Mouse (Mus musculus): ENCODE measurements around the gene Inca1. TPM values are rescaled to one million over a fixed set of nuclear protein-coding genes. Genes with fewer than 3 reads are reported as not detected.

Gene Inca1
- total and polyA plus RNA-seq, 3 experiments, result 0.35 to 2.2 TPM; not detected in 1

DNA sequence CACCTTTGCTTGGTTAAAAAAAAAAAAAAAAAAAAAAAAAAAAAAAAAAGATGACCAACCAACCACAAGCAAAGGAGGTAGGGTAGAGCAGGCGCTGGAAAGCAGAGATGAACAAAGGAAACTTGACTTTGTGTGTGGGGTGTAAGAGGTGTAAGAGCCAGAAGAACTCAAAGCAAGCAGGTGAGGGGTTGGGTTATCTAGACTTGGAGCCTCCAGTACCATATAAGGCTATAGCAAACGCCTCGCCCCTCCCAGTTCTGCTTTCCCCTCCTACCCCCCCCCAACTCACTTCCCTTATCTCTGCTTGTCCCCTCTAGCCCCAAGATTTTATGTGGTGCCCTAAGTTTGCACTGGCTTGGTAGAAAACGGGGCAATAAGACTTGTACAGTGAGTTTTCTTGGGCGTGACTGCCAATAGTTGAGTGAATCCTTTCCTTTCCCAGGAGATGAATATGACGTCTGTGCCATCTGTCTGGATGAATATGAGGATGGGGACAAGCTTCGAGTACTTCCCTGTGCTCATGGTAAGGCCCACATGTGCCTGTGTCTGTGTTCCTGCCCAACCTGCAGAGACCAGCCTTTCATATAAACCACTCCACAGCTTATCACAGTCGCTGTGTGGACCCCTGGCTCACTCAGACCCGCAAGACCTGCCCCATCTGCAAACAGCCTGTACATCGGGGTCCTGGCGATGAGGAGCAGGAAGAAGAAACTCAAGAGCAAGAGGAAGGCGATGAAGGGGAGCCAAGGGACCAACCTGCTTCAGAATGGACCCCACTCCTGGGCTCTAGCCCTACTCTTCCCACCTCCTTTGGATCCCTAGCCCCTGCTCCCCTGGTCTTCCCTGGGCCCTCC lies 49.4 kb downstream of the Inca1 start (continued):
- TF ChIP-seq POLR2A (IDR thresholded peaks at IDR 0.05; ENCODE audit: control insufficient read depth in 1 of 2, insufficient read depth in 1 of 2, low read depth in 1 of 2, low read length in 2 of 2, poor library complexity in 1 of 2) (peak in 1 of 2 experiments; percentile 62; a peak in 1 of 4 replicates), GABPA (IDR thresholded peaks at IDR 0.05; ENCODE audit: low read depth, low read length) (no peak), USF1 (IDR thresholded peaks at IDR 0.05; ENCODE audit: low read depth, low read length) (no peak), NELFE (IDR thresholded peaks at IDR 0.05; ENCODE audit: low read depth, low read length) (peak; percentile 43)

DNA sequence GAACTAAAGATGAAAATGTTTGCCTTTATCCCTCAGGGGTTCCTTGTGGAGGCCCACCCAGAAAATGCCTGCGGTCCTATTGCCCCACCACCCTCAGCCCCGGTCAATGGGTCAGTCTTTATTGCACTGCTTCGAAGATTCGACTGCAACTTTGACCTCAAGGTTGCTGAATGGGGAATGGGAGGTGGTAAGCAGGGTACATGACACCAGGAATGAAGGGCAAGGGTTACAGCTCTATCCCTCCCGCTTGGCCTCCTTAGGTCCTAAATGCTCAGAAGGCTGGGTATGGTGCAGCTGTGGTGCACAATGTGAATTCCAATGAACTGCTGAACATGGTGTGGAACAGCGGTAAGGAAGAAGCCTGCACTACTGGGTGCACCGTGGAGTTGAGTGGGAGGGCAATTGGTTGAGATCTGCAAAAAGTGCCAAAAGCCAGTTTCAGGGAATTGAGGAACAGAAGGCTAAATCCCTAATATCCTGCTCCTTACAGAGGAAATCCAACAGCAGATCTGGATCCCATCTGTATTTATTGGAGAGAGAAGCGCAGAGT lies 50.7 kb downstream of the Inca1 start:
- H3K79me2 ChIP-seq (ENCODE audit: control insufficient read depth, insufficient read depth, low read length, poor library complexity), result peaks cover 80% of the 10 kb centered on the region
- peak overlapping the region; percentile 95 for H3K27ac ChIP-seq (ENCODE audit: control insufficient read depth, low read depth, low read length)
- TF ChIP-seq ETS1 (IDR thresholded peaks at IDR 0.05; ENCODE audit: low read depth, low read length) (no peak), USF1 (IDR thresholded peaks at IDR 0.05; ENCODE audit: low read depth, low read length) (no peak), POLR2AphosphoS5 (IDR thresholded peaks at IDR 0.05; ENCODE audit: borderline replicate concordance, low read depth, low read length) (0 out of 2 replicates have a peak, but pooled peaks have one; percentile 33), SMC3 (IDR thresholded peaks at IDR 0.05; ENCODE audit: low read depth, low read length) (no peak), POLR2AphosphoS2 (IDR thresholded peaks at IDR 0.05; ENCODE audit: low read length) (no peak; the same call in 1 of the 2 replicates), ZC3H11A (IDR thresholded peaks at IDR 0.05; ENCODE audit: low read depth, low read length) (no peak), NELFE (IDR thresholded peaks at IDR 0.05; ENCODE audit: low read depth, low read length) (no peak)
- H3K9ac ChIP-seq (ENCODE audit: control insufficient read depth, low read depth, low read length, poor library complexity, severe bottlenecking), result peak overlapping the region; percentile 92
- H3K4me1 ChIP-seq (ENCODE audit: control insufficient read depth in 1 of 2, insufficient read depth in 2 of 2, low read length in 2 of 2), result peaks cover 12 to 52% of the 10 kb centered on the region in 2 experiments
- H3K36me3 ChIP-seq (ENCODE audit: control insufficient read depth in 1 of 2, insufficient read depth in 2 of 2, low read length in 2 of 2), result peaks cover 17 to 54% of the 10 kb centered on the region in 2 experiments
- peak overlapping the region; percentile 12 to 15; a peak in 3 of 4 replicates for H3K4me3 ChIP-seq (ENCODE audit: control insufficient read depth in 1 of 2, insufficient read depth in 1 of 2, low read depth in 2 of 2, low read length in 2 of 2)
- DNase-seq (ENCODE audit: low read depth, low spot score), result peak; percentile 38
- H3K27me3 ChIP-seq (ENCODE audit: control insufficient read depth in 1 of 2, insufficient read depth in 2 of 2, low read length in 2 of 2), result no peaks in the 10 kb centered on the region
- no peaks in the 10 kb centered on the region for H3K9me3 ChIP-seq (replicated peaks; ENCODE audit: insufficient read depth, low read length)

DNA sequence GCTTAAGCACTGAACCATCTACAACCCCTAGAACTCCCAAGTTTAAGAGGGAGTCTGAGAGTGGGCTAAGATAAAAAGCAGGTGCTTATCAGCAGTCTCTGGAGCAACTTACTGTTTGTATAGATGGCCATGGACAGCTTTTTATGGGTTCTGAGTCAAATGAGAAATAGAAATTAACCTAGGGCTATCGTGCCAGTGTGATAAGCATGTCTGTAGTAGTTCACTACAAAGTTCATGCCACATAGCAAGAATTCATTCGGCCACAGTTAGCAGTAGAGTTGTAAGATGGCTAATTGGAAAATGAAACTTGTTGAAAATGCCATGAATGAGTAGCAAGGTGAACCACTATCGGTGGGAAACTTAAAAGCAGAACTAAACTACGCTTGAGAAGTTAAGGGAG lies 51.4 kb downstream of the Inca1 start:
- Histone ChIP-seq H3K27me3 (ENCODE audit: control insufficient read depth in 1 of 2, insufficient read depth in 2 of 2, low read length in 2 of 2) (no peaks in the 10 kb centered on the region), H3K4me3 (ENCODE audit: control insufficient read depth in 1 of 2, insufficient read depth in 1 of 2, low read depth in 2 of 2, low read length in 2 of 2) (peak overlapping the region; percentile 54 to 83), H3K4me1 (ENCODE audit: control insufficient read depth in 1 of 2, insufficient read depth in 2 of 2, low read length in 2 of 2) (peaks cover 12 to 52% of the 10 kb centered on the region in 2 experiments), H3K27ac (ENCODE audit: control insufficient read depth, low read depth, low read length) (peak overlapping the region; percentile 95), H3K36me3 (ENCODE audit: control insufficient read depth in 1 of 2, insufficient read depth in 2 of 2, low read length in 2 of 2) (peaks cover 17 to 54% of the 10 kb centered on the region in 2 experiments), H3K79me2 (ENCODE audit: control insufficient read depth, insufficient read depth, low read length, poor library complexity) (peaks cover 72% of the 10 kb centered on the region), H3K9me3 (replicated peaks; ENCODE audit: insufficient read depth, low read length) (no peaks in the 10 kb centered on the region), H3K9ac (ENCODE audit: control insufficient read depth, low read depth, low read length, poor library complexity, severe bottlenecking) (peak overlapping the region; percentile 92)
- DNase-seq (ENCODE audit: low read depth, low spot score), result peak; percentile 84
- TF ChIP-seq JUND (IDR thresholded peaks at IDR 0.05; ENCODE audit: low read depth, low read length) (no peak), EP300 (IDR thresholded peaks at IDR 0.05; ENCODE audit: low read depth in 1 of 2, low read length in 2 of 2) (peak; percentile 71 to 77; a peak in 3 of 4 replicates), CTCF (IDR thresholded peaks at IDR 0.05 in 2 of 3, conservative IDR thresholded peaks at IDR 0.05 in 1 of 3; ENCODE audit: control insufficient read depth in 1 of 3, insufficient read depth in 1 of 3, low read depth in 2 of 3, low read length in 3 of 3, poor library complexity in 1 of 3, severe bottlenecking in 1 of 3) (no peak), MYC (IDR thresholded peaks at IDR 0.05; ENCODE audit: low read depth, low read length) (no peak), MAFK (IDR thresholded peaks at IDR 0.05; ENCODE audit: borderline replicate concordance, low read depth, low read length) (0 out of 2 replicates have a peak, but pooled peaks have one; percentile 13), GABPA (IDR thresholded peaks at IDR 0.05; ENCODE audit: low read depth, low read length) (no peak), ZKSCAN1 (IDR thresholded peaks at IDR 0.05; ENCODE audit: low read depth, low read length) (no peak), ZMIZ1 (IDR thresholded peaks at IDR 0.05; ENCODE audit: low read depth, low read length) (no peak; the same call in 1 of the 2 replicates), TBP (IDR thresholded peaks at IDR 0.05; ENCODE audit: low read depth, low read length) (peak; percentile 16; the same call in 1 of the 2 replicates), MXI1 (IDR thresholded peaks at IDR 0.05; ENCODE audit: low read depth, low read length) (no peak), TAL1 (IDR thresholded peaks at IDR 0.05; ENCODE audit: low read length) (peak; percentile 78), POLR2AphosphoS5 (IDR thresholded peaks at IDR 0.05; ENCODE audit: borderline replicate concordance, low read depth, low read length) (no peak), CHD2 (IDR thresholded peaks at IDR 0.05; ENCODE audit: low read length) (no peak; the same call in 1 of the 2 replicates), USF1 (IDR thresholded peaks at IDR 0.05; ENCODE audit: low read depth, low read length) (no peak), USF2 (IDR thresholded peaks at IDR 0.05; ENCODE audit: borderline replicate concordance in 1 of 2, insufficient read depth in 1 of 2, low read depth in 1 of 2, low read length in 2 of 2) (no peak), UBTF (IDR thresholded peaks at IDR 0.05; ENCODE audit: borderline replicate concordance, insufficient read depth, low read depth, low read length) (no peak), SIN3A (IDR thresholded peaks at IDR 0.05; ENCODE audit: low read length) (peak; percentile 59), RAD21 (IDR thresholded peaks at IDR 0.05; ENCODE audit: low read depth, low read length) (no peak), MYB (IDR thresholded peaks at IDR 0.05; ENCODE audit: low read depth, low read length) (no peak), SMC3 (IDR thresholded peaks at IDR 0.05; ENCODE audit: low read depth, low read length) (no peak; the same call in 1 of the 2 replicates), E2F4 (IDR thresholded peaks at IDR 0.05; ENCODE audit: borderline replicate concordance, low read depth, low read length) (no peak)

Data from MEL (cell line).